Mouse (Mus musculus) myocyte (in vitro differentiated cells): ENCODE measurements around the gene Glb1l2. TPM values are rescaled to one million over a fixed set of nuclear protein-coding genes. Genes with fewer than 3 reads are reported as not detected.

Experiments used
- H3K27me3 ChIP-seq: one replicate; pipeline ENCODE4 v1.6.1; 2011; ENCODE audit not compliant: control insufficient read depth, insufficient read depth, insufficient read length
- H3K36me3 ChIP-seq: one replicate; pipeline ENCODE4 v1.6.1; 2011; ENCODE audit not compliant: control insufficient read depth, insufficient read depth
- H3K4me2 ChIP-seq: one replicate; pipeline ENCODE4 v1.6.1; 2011; ENCODE audit warnings: low read depth, control low read depth
- H3K4me3 ChIP-seq: one replicate; pipeline ENCODE4 v1.5.1; 2011; ENCODE audit warnings: mild to moderate bottlenecking, control low read depth, moderate library complexity
- H3K79me2 ChIP-seq: one replicate; pipeline ENCODE4 v1.6.1; 2011; ENCODE audit not compliant: control insufficient read depth, insufficient read depth
- H3ac ChIP-seq: one replicate; pipeline ENCODE4 v1.6.1; 2011; ENCODE audit not compliant: control insufficient read depth, insufficient read length
- CEBPB ChIP-seq: IDR thresholded peaks from 2 replicates; pipeline ENCODE4 v1.6.1; 2011; ENCODE audit warnings: mild to moderate bottlenecking, moderate library complexity; ENCODE audit not compliant: poor library complexity, insufficient read depth, severe bottlenecking
- E2F4 ChIP-seq: IDR thresholded peaks from one replicate; pipeline ENCODE4 v1.6.1; 2011; ENCODE audit warnings: mild to moderate bottlenecking, control low read depth, moderate library complexity; ENCODE audit not compliant: insufficient read depth
- MAX ChIP-seq: IDR thresholded peaks from one replicate; pipeline ENCODE4 v1.6.1; 2011; ENCODE audit warnings: low read depth, mild to moderate bottlenecking, control low read depth
- MYOD1 ChIP-seq, 3 experiments: IDR thresholded peaks; one replicate each; pipeline ENCODE4 v1.6.1; 2011; ENCODE audit warnings: control low read depth in 2 of 3, low read depth in 2 of 3, mild to moderate bottlenecking in 2 of 3, moderate library complexity in 1 of 3; ENCODE audit not compliant: insufficient read length in 2 of 3, control insufficient read depth in 1 of 3
- MYOG ChIP-seq, 3 experiments: IDR thresholded peaks; one replicate each; pipeline ENCODE4 v1.6.1; 2011; ENCODE audit warnings: control low read depth in 2 of 3, low read depth in 2 of 3, mild to moderate bottlenecking in 2 of 3; ENCODE audit not compliant: insufficient read length in 2 of 3, control insufficient read depth in 1 of 3, insufficient read depth in 1 of 3
- POLR2A ChIP-seq: IDR thresholded peaks from one replicate; pipeline ENCODE4 v1.6.1; 2011; ENCODE audit warnings: low read depth, mild to moderate bottlenecking, control low read depth, moderate library complexity; ENCODE audit not compliant: insufficient read length
- POLR2AphosphoS2 ChIP-seq: IDR thresholded peaks from one replicate; pipeline ENCODE4 v1.6.1; 2011; ENCODE audit warnings: low read depth, control low read depth; ENCODE audit not compliant: insufficient read length
- REST ChIP-seq: IDR thresholded peaks from one replicate; pipeline ENCODE4 v1.6.1; 2011; ENCODE audit warnings: mild to moderate bottlenecking, control low read depth, moderate library complexity; ENCODE audit not compliant: insufficient read depth, insufficient read length
- SRF ChIP-seq: IDR thresholded peaks from one replicate; pipeline ENCODE4 v1.6.1; 2011; ENCODE audit warnings: low read depth; ENCODE audit not compliant: control insufficient read depth, insufficient read length
- TCF12 ChIP-seq: IDR thresholded peaks from one replicate; pipeline ENCODE4 v1.6.1; 2011; ENCODE audit warnings: mild to moderate bottlenecking, control low read depth; ENCODE audit not compliant: poor library complexity, insufficient read depth, severe bottlenecking
- TCF3 ChIP-seq: IDR thresholded peaks from one replicate; pipeline ENCODE4 v1.6.1; 2011; ENCODE audit warnings: low read depth, control low read depth; ENCODE audit not compliant: insufficient read length
- USF1 ChIP-seq: IDR thresholded peaks from one replicate; pipeline ENCODE4 v1.6.1; 2011; ENCODE audit warnings: low read depth, mild to moderate bottlenecking, control low read depth, moderate library complexity
- polyA plus RNA-seq: library from polyadenylated mRNA; unstranded; fragments of >200 nt; fragmentation: generic; extraction: Trizol; gene quantifications from one replicate; pipeline ENCODE4 v1.2.1, GENCODE M21; 2012; ENCODE audit warnings: missing spikeins

Glb1l2 gene
- polyA plus RNA-seq, 1 experiment: not detected

GRCm38 (mm10) chr9:26800357-26800756, 5.9 kb downstream of the Glb1l2 start:
- Histone ChIP-seq H3K4me3 (no peak overlapping the region), H3K79me2 (no peaks in the 10 kb centered on the region), H3K36me3 (no peaks in the 10 kb centered on the region), H3ac (no peak overlapping the region), H3K27me3 (no peaks in the 10 kb centered on the region), H3K4me2 (no peak overlapping the region)
- no peak for TF ChIP-seq POLR2A

GRCm38 (mm10) chr9:26798731-26799130, 7.5 kb downstream of the Glb1l2 start:
- no peak overlapping the region for H3K4me2 ChIP-seq
- no peaks in the 10 kb centered on the region for H3K79me2 ChIP-seq
- no peaks in the 10 kb centered on the region for H3K36me3 ChIP-seq
- no peaks in the 10 kb centered on the region for H3K27me3 ChIP-seq
- H3ac ChIP-seq: no peak overlapping the region
- no peak overlapping the region for H3K4me3 ChIP-seq
- TF ChIP-seq USF1: no peak

- Histone ChIP-seq H3K27me3 (no peaks in the 10 kb centered on the region), H3K4me3 (no peak overlapping the region), H3K36me3 (no peaks in the 10 kb centered on the region), H3ac (no peak overlapping the region), H3K79me2 (no peaks in the 10 kb centered on the region), H3K4me2 (no peak overlapping the region)
- no peak for TF ChIP-seq TCF3
- TF ChIP-seq SRF: no peak
- TF ChIP-seq E2F4: no peak
- no peak for TF ChIP-seq MYOG (IDR thresholded peaks at IDR 0.05; ENCODE audit: control insufficient read depth in 1 of 3, insufficient read depth in 1 of 3, insufficient read length in 2 of 3, low read depth in 2 of 3)
- no peak for TF ChIP-seq MYOD1 (IDR thresholded peaks at IDR 0.05; ENCODE audit: control insufficient read depth in 1 of 3, insufficient read length in 2 of 3, low read depth in 2 of 3)
- TF ChIP-seq REST: no peak
- no peak for TF ChIP-seq MAX
- no peak for TF ChIP-seq TCF12
- no peak for TF ChIP-seq USF1
- no peak for TF ChIP-seq CEBPB
- no peak for TF ChIP-seq POLR2AphosphoS2
- no peak for TF ChIP-seq POLR2A
Measured at GRCm38 (mm10) chr9:26798205-26798604, 8.1 kb downstream of the Glb1l2 start.

DNA sequence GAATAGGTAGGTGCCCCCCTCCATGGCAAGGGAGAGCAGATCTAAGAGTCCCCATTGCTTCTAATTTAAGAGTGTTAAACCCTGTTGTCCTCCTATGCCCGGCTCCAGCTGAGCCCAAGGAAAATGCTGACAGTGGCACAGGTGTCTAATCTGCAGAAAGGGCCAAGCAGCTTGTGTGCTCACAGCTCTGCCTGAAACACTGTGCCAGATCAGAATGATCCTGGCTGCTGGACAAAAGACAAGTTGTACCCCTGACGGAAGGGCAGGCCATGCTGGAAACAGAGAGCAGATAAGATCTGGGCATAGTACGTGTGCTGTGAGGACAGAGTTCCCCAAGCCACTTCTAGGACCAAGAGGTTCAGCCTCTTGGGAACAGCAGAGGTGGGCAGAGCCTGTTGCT, 13.4 kb downstream of the Glb1l2 start:
- Histone ChIP-seq H3K79me2 (no peaks in the 10 kb centered on the region), H3K36me3 (no peaks in the 10 kb centered on the region), H3ac (no peak overlapping the region), H3K27me3 (no peaks in the 10 kb centered on the region), H3K4me2 (no peak overlapping the region), H3K4me3 (no peak overlapping the region)
- TF ChIP-seq E2F4 (no peak), POLR2A (no peak), TCF12 (no peak), REST (no peak), MYOD1 (IDR thresholded peaks at IDR 0.05; ENCODE audit: control insufficient read depth in 1 of 3, insufficient read length in 2 of 3, low read depth in 2 of 3) (no peak), USF1 (no peak), CEBPB (no peak)

DNA sequence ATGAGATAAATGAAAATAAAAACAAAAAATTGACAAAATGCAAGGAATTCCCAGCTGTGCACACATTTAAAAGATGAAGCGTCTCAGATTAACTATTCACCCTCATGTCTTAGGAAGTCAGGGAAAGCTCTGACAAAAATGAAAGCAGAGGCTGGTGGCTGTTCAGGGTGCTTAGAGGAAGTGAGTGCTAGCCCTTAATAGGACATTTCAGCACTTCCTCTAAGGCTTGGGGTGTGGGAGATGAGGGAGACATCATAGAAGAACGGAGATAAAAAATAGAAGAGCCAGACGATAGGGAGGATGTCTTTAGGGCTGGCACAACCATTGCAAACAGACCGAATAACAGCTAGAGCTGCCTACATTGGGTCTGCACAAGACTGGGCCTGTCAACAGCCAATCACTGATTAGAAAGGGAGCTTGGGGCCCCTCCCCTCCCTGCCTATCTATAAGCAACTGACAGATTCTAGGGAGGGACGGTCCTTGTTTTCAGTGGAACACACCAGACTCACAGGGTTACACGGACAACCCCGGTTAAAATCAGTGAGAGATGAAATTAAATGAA, 22.8 kb downstream of the Glb1l2 start:
- H3K27me3 ChIP-seq: no peaks in the 10 kb centered on the region
- no peak for TF ChIP-seq USF1
- TF ChIP-seq REST: no peak
- no peaks in the 10 kb centered on the region for H3K36me3 ChIP-seq
- H3K4me2 ChIP-seq: no peak overlapping the region
- H3ac ChIP-seq: no peak overlapping the region
- H3K4me3 ChIP-seq: no peak overlapping the region
- H3K79me2 ChIP-seq: no peaks in the 10 kb centered on the region

DNA sequence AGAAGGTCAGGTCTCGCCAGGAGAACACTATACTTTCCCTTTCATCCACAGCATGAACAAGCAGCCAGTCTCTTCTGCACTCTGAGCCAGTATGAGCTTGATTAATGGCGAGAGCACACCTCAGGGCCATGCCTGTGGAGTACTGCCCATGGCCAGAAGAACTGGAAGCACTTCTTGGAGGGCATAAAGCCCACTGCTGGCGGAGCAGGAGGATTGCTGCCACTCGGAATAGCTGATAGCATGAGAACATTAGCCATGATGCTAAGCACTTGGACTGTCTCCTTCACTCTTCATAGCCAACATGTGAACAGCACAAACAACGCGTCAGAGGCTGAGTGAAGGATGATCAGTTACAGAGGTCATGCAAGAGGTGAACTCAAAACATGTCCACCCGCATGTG, 27.8 kb downstream of the Glb1l2 start:
- TF ChIP-seq POLR2AphosphoS2 (no peak), POLR2A (no peak), TCF12 (no peak), REST (no peak), MYOD1 (IDR thresholded peaks at IDR 0.05; ENCODE audit: control insufficient read depth in 1 of 3, insufficient read length in 2 of 3, low read depth in 2 of 3) (no peak), SRF (no peak), USF1 (no peak), E2F4 (no peak), TCF3 (no peak), MYOG (IDR thresholded peaks at IDR 0.05; ENCODE audit: control insufficient read depth in 1 of 3, insufficient read depth in 1 of 3, insufficient read length in 2 of 3, low read depth in 2 of 3) (no peak), CEBPB (no peak), MAX (no peak)
- Histone ChIP-seq H3K36me3 (no peaks in the 10 kb centered on the region), H3ac (no peak overlapping the region), H3K4me2 (no peak overlapping the region), H3K79me2 (no peaks in the 10 kb centered on the region), H3K27me3 (no peaks in the 10 kb centered on the region), H3K4me3 (no peak overlapping the region)
